Mouse (Mus musculus): ENCODE results near the gene Nfkb1.

DNA sequence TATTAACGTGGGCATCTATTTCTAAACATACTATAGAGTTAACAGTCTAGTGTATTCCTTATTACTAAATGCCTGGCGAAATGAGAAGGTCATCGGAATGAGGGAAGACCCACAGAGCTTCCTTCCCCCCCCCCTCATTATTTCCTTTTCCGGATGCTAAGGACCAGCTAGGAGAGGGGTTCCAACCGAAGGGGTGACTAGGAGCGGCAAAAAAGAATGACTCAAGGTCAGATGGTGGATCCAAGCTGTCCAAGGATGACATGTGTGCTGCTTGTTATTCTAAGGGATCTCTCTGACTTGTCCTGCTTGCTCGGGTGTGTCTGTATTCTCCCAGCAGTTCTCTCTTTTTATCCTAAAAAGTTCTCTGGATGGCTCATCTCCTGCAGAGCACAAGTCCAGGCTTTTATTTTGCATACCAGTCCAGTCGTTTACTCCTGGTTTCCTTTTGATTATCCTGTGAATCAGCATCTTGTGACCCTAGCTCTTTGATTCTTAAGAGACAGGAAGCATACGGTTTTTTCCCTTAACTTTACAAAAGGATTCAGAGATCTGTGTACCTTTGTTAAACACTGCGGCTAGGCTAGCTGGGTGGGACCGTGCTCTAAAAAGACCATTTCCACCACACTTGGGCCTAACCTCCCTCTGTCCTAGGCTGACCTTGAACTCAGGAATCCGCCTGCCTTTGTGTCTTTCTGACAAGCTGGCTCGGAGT lies 145.0 kb downstream of the Nfkb1 start:
- TF ChIP-seq CTCF (conservative IDR thresholded peaks at IDR 0.05; ENCODE audit: low read length) (no peak), POU5F1 (IDR thresholded peaks at IDR 0.05; ENCODE audit: borderline replicate concordance, low read length) (peak; percentile 47; the same call in 1 of the 2 replicates)
